Mouse (Mus musculus): Measurements from ENCODE around the gene Clmn.

GRCm38 (mm10) chr12:104743687-104744086, 121.2 kb downstream of the Clmn start:
- no peak for TF ChIP-seq CTCF (IDR thresholded peaks at IDR 0.05)
- no peak for TF ChIP-seq POLR2A (IDR thresholded peaks at IDR 0.05; ENCODE audit: insufficient read depth, low read depth, low read length)

All from heart, adult 2 months (tissue).